Mouse (Mus musculus): Measurements from ENCODE around the gene Tcf3. TPM values are rescaled to one million over a fixed set of nuclear protein-coding genes. Genes with fewer than 3 reads are reported as not detected.

Tcf3 gene
- total RNA-seq, 2 experiments from 2014 or later = 29.9 to 33.5 TPM

DNA sequence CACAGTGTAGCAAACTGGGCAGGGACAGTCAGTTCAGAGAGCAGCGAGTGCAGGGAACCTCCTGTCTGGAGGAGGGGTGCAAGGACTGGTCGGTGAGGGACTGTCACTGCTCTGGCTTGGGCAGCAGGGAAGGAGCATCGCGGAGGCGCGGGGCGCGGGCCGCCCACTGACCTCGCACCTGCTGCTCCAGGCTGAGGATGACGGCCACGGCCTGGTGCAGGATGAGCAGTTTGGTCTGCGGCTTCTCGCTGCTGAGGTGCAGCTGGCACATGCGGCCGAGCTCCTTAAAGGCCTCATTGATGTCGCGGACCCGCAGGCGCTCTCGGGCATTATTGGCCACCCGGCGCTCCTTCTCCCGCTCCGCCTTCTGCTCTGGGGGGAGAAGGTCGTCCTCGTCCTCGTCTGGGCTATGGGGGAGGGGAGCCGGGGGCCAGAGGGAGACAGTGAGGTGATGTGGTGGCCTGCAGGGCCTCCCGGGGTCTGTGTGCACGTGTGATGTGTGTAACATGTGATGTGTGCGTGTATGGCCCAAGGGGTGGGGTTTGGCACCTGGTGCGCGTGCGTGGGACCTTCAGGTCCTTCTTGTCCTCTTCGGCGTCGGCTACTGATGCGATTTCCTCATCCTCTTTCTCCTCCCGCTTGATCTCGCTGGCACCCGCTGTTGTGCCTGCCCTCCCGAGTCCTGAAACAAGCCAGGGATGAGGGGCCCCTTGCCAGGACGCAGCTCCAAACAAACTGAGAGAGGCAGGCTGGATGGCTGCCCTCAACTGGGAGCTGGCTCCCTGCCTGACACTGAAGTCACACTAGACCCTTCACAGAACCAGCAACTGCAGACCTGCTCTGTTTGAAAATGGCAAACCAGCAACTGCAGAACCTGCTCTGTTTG is 20.5 kb downstream of the Tcf3 start:
- ATAC-seq (replicated peaks; ENCODE audit: poor library complexity) = no peak

DNA sequence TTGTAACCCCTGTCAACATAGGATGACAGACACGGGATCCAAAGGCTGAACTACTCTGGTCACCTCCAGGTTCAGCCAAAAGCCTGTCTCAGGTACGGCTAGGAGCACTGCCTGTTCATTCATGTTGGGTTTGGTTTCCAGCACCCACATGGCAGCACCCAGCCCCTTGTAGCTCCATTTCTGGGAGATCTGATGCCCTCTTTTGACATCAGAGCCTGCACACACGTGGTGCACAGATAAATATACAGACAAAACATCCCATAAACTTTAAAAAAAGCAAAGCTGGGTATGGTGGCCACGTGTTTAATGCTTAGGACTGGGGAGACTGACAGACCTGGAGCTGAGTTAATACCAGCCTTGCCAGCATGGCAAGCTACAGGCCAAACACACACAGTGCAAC is 25.5 kb downstream of the Tcf3 start:
- ATAC-seq (replicated peaks; ENCODE audit: poor library complexity) = no peak

DNA sequence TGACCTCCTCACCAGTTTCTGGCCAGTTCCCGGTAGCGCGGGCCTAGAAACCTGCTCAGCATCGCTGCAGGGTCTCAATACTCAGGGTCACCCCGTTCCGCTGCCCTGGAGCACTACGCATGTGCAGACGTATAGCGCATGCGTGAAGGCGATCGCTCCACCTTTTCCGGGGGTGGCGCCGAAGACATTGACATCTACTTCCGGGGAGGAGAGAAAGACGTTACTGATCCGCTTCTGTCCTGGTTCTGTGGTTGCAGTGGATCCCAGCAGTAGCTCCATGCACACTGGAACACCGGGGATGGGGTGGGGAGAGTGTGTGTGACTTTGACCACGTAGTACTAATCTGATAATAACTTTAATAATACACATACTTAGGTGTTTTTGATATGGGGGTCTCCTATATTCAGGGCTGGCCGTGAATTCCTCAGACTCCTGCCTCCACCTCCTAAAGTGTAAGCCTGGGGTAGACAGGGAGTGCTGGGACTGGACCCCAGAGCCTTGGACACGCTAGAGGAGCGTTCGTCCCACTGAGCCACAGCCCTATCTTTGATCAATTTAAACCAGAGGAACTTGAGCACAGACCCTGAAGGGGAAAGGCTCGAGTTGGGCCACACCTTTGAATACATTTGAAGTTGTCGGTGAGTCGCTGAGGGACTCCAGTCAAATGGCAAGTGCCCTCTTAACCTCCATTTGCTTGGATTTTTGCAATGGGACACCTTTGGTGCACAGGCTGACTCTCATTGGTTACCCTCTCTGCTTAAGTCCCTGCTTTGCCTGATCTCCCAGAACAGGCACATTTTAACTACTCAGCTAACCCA is 26.6 kb downstream of the Tcf3 start, which contains the start of gene Uqcr11:
Uqcr11 (minus strand) TSS at position 147 of the 818 bp plus-strand sequence.
- peak; percentile 82 for ATAC-seq (replicated peaks; ENCODE audit: poor library complexity)

DNA sequence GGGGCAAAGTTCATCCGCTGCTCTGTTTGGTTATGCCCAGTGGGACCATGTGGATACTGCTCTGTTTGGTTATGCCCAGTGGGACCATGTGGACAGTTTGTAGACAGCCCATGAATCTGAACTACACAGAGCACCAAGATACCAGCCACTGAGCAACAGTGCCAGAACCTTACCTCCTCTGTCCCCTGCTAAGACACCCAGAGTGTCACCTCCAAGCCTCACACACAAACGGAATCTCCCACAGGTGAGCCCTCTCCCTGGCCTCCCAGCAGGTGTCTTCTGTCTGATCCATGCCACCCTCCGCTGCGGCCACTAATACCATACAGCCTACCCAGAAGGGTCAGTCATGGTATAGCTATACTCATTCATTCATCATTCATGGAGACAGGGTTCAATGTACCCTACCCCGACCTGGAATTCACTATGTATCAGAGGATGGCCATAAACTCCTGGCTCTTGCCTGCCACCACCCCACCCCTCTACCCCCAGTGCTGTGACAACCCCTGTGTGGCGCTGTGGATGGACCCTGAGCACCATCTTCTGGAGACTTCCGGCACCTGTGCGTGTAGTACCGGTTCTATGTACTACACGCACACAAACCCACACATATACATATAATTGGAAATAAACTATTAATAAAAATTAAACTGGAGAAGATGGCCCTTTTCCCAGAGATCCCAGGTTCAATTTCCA is 27.8 kb downstream of the Tcf3 start:
- no peak for ATAC-seq (replicated peaks; ENCODE audit: poor library complexity)

DNA sequence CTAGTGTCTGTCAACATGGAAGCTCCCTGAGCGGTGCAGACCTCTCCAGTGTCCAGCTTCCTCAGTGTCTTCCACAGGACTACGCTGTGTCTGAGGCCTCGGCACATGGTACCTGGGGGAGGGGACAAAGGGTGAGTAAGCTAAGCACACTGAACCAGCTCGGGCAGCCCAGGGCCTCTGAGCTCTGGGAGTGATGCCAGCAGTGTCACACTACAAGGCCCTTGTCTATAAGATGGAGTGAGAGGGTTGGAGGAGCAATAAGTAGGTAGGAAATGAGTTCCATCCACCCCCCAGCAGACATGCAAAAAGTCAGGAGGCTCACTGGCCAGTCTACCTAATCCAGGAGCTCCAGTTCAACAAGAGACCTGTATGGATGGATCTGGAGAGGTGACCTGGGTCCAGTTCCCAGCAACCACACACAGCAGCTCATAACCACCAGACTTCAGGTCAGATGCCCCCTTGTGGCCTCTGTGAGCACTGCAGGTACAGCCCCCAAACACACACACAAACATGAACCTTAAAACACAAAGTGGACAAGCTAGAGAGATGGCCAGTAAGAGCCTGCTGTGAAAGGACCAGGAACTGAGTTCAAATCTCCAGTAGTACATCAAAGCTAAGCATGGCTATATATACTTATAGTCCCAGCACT is 30.3 kb downstream of the Tcf3 start:
- no peak for ATAC-seq (replicated peaks; ENCODE audit: poor library complexity)

DNA sequence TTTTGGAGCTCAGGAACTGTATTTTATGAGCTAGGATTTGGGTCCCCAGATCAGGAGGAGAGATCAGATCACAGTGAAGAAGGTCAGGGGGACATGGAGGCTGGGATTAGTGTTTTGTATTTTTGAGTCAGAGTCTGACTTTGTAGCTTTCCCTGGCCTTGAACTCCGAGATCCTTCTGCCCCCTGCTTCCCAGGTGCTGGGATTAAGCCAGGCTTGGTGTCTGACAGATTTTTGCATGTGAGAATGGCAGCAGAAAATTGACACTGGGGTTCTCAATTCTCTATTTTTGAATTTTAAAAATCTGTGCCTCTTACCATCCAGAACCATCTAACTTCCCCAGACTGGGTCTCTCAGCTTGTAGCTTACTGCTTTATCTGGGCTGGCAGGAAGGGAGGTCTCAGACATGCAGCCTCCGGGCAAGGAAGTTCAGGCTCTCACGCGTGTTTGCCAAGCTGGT is 32.7 kb downstream of the Tcf3 start:
- ATAC-seq (replicated peaks; ENCODE audit: poor library complexity) = no peak

DNA sequence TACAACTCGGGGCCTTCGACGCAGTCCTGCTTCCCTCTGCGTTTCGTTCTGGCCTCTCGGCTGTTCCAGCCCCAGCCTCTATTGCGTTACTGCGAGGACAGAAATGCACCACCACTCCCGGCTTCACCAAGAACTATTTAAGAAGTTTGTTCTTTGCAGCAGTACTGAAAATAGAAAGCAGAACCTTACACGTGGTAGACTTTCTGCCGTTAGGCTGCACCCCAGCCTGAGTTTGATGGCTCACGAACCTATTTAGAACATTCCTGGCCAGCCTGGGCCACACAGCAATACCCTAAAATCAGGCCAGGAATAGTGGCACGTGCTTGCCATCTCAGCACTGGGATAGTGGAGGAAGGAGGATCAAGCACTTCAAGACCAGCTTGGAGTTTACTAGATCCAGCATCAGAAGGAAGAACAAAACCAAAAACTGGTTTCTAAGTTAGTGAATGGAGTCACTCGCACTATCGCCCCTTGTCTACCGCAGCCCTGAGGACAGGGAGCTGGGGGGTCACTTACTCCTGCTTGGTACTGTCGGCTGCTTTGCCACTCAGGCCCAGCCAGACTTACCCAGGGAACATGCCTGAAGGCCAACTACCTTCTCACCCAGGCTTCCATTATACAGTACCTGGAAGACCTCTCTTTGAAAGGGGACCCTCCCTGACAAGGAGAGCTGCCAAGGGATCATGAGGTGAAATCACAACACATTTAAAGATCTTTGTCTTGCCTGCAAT is 33.3 kb downstream of the Tcf3 start:
- ATAC-seq (replicated peaks; ENCODE audit: poor library complexity) = no peak; the same call in 1 of the 2 replicates

DNA sequence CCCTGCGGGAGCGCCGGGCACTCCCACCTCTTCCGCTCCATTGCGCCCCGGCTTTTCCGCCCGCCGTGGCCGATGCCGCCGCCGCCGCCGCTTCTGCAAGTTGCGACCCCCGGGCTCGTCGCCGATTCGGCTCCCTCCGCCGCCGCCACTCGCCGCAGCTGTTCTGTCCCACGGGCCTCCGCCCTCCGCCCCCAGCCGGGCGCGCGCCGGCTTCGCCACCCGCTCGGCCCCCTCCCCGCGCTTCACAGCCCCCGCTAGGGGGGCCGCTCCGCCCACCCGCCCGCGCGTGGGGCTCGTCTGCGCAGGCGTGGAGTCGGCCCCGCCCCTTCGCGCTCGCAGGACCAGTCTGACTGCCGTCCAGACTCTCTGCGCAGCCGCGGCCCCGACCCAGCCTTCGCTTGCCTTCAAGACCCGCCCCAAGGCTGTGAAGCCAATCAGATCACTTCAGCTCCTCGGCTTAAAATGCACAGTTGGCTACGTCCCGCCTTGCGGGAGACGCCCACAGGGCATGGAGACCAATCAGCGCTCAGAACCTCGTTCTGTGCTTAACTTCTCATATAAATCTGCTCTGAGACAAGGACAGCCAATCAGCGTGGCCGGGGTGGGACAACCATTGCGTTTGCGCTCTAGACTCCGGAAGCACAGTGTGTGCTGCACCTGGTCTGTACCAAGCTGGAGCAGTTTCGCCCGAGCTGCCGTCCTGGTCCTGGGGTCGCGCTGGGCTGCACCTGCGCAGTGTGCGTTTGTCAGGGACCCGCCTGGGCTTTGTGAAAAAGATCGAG is 34.1 kb downstream of the Tcf3 start, which contains the start of gene Mbd3:
Mbd3 (minus strand) TSS at position 360 of the 782 bp plus-strand sequence.
- peak; percentile 85 for ATAC-seq (replicated peaks; ENCODE audit: poor library complexity)

DNA sequence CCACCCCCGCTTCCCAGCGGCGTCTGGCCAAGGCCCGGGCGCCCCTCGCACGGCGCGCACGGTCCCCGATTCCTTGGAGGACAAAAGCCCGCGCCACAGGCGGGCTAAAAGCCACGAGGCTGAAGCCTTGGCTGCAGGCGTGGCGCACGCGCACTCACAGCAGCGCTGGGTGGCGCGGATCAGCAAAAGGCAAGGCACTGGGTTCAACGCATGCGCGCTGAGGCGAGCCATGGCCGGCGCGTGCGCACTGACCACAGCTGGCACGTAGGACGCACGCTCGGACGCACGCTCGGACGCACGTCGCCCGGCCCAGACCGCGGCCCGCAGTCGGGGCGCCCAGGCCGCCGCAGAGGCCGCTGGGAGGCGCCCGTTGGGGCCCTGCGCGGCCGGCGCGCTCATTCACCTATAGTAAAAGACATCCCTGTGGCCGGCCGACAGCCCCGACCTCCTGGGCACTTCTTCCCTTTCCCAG is 34.7 kb downstream of the Tcf3 start:
- peak; percentile 56 for ATAC-seq (replicated peaks; ENCODE audit: poor library complexity)

DNA sequence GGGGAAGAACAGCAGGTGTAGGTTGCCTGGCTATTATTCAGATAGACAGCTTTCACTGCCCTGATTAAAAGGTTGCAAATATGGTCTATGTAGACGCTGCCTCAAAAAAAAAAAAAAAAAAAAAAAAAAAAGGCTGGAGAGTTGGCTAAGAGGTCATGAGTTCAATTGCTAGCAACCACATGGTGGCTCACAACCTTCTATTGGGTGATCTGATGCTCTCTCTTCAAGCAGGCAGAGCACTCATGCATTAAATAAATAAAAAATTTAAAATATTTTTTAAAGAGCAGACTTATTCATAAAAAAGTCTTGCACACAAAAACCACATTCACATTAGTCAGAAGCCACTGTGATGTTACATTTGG is 35.3 kb downstream of the Tcf3 start:
- ATAC-seq (replicated peaks; ENCODE audit: poor library complexity) = no peak

DNA sequence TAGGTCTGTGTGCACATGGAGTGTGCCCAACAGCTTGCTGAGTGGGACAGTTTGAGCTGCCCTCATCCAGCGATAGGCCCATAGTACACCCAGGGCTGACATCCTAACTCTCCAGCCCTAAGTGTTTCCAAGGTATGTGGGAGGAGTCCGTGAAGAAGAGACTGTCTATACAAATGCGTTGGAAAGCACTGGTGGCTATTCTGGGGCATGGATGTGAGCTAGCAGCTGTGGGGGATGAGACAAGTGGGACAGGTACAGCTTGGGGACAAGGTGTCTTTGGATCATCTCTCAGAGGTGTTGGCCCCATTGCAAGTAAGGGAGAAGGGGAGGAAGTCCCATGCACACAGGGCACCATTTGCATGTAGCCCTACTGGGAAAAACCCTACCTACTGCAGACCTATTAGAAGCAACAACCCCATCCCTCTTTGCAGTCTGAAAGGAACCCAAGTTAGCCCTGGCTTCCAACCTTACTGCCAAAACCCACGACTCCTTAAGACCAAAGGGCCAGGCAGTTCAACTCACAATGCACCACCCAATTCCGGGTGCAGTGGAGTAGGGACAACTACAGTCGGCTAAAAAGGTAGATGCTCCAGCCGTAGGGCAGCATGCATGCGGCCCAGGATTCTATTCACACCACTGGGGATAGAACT is 35.8 kb downstream of the Tcf3 start:
- no peak for ATAC-seq (replicated peaks; ENCODE audit: poor library complexity)

DNA sequence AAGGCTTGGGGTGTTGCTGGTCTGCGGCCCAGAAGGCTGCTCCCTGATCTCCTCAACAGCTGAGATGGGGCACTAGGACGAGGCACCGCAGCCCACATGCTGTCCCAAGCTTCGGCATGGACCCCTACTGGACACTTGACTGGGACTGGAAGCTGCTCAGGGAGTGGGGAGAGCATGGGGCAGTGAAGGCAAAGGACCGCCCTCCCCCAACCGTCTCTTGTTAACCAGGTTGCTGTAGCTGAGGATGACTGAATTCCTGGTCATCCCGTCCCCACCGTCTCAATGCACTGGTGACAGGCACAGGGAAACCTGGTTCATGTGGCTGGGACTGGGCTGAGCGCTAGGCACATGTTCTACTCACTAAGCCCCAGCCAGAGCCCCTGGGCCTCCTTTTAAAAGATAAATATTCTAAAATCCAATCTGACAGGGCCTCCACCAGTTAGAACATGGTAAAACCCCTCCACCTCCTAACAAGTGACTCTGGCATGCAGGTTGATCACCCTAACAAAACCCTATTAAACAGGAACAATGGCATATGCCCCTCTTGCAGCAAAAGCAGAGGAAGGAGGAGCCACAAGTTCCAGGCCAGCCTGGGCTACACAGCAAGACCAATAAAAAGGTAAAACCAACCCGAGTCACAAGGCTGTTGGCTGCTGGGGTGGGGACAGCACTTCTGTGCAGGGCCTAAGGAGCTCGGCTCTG is 36.5 kb downstream of the Tcf3 start:
- ATAC-seq (replicated peaks; ENCODE audit: poor library complexity) = no peak

DNA sequence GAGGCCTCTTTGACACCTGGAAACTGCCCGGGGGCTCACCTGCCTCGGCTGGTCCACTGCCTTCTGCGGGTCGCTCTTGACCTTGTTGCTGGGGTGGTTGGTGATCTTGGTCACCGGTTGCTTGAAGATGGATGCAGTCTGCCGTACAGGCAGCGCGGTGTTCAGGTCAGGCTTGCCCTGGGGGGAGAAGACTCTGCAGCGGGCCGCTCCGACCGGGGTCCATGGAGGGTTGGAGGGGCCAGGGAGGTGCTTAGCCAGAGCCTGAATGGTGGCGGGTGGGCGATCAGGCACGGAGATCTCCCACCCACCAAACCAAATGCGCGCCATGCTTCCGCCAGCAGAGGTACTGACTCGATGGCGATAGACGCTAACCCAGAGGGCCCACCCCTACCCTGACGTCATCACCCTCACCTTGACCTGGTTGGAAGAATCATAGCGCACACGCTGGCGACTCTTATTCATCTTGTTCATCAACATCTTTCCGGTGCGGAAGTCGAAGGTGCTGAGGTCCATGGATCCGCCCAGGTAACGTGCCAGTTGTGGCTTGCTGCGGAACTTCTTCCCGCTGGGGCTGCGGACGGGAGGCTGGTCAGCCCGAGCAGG is 38.3 kb downstream of the Tcf3 start:
- no peak for ATAC-seq (replicated peaks; ENCODE audit: poor library complexity)

DNA sequence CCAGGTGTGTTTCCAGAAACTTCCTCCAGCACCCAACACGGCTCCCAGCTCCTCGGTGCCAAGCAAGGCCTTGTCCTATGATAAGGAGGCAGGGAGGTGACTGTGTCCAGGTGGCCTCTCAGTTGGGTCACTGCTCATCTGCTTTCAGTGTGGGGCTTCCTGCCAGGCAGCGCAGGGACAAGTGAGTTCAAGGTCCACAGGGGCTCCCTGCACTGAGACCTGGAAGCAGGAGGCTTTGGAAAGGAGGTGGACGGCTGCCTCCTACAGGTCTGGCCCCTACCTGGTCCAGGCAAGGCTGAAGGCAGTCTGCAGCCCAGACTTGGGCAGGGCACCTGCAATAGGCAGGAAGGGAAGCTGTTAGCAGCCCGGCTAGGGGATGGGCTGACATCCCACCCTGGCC is 40.8 kb downstream of the Tcf3 start:
- no peak for ATAC-seq (replicated peaks; ENCODE audit: poor library complexity)

DNA sequence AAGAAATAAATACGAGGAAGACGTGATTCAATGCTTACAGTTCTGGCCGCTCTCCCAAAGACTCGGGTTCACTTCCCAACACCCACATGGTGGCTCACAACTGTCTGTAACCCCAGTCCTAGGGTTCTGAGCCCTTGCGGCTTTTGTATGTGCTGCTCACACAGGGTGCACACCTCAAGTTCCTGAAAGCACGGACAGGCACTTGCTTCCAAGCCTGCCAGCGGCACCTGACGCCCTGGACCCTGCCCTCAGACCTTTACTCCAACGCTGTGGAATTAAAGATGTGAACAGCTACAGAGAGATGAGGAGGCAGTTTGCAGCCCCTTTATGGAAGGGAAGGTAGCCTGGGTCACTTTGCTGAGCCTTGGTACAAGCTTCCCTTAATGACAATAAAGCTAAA is 42.8 kb downstream of the Tcf3 start:
- no peak for ATAC-seq (replicated peaks; ENCODE audit: poor library complexity)

DNA sequence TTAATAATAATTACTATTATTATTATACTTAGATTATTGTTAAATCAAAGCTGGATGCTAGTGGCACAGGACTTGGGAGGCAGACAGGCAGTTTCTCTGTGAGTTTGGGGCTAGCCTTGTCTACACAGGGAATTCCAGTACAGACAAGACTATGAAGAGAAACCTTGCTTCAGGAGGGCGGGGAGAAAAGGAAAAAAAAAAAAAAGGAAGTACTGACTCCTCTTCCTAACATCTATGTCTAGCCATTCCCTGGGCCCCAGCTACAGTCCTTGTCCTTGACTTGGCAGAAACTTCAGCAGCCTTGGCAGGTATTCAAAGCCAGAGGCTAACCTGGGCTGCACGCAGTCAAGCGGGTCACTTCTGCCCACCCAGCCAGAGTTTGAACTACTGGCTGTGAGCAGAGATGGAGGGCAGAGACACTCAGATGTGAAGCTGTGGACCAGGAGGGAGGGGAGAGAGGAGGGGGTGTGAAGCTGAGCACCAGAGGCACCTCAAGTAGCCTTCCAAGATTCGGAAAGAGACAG is 44.2 kb downstream of the Tcf3 start:
- ATAC-seq (replicated peaks; ENCODE audit: poor library complexity) = no peak

DNA sequence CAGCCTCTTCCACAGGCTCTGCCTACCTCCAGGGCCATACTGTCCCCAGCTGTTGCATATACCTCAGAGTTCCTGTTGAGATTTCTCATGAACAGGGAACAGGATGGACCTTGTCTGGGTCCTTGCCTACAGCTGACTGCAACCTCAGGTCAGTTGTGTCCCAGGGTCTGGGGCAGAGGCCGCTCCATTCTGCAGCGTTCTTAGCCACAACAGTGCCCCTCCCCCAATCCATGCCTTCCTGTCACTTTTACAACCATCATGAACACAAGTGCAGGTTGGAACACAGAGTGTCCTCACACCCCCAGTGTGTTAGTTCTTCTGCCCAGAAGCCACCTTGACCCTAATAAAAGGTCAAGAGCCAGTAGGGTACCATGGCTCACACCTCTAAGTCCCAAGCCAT is 44.7 kb downstream of the Tcf3 start:
- no peak for ATAC-seq (replicated peaks; ENCODE audit: poor library complexity)

All from megakaryocyte progenitor cell, adult 5-6 weeks (primary cell).